Mouse (Mus musculus): ENCODE data around the gene Mlf2. TPM values are rescaled to one million over a fixed set of nuclear protein-coding genes. Genes with fewer than 3 reads are reported as not detected.

Gene Mlf2
- polyA plus RNA-seq, 1 experiment from 2014 or later, result 406 TPM

Other genes starting within 250 kb of the Mlf2 start
- gene Emg1, start 219.2 kb upstream of the Mlf2 start, polyA plus RNA-seq (2014; fragmentation: Nextera tagmentation; extraction: Ambion mirVana), result 244 and 253 TPM in 2 replicates
- gene Phb2, start 219.1 kb upstream of the Mlf2 start, polyA plus RNA-seq (2014; fragmentation: Nextera tagmentation; extraction: Ambion mirVana), result 424 and 427 TPM in 2 replicates
- gene Ptpn6, start 192.7 kb upstream of the Mlf2 start, polyA plus RNA-seq (2014; fragmentation: Nextera tagmentation; extraction: Ambion mirVana), result 7.8 and 8.7 TPM in 2 replicates
- gene Grcc10, start 190.0 kb upstream of the Mlf2 start, polyA plus RNA-seq (2014; fragmentation: Nextera tagmentation; extraction: Ambion mirVana), result 491 and 549 TPM in 2 replicates
- 0.13 TPM in 1 of 2 replicates, not detected in the other for gene Gm45234, start 175.4 kb upstream of the Mlf2 start, polyA plus RNA-seq (2014; fragmentation: Nextera tagmentation; extraction: Ambion mirVana)
- 13.1 and 14.0 TPM in 2 replicates for gene Atn1, start 174.9 kb upstream of the Mlf2 start, polyA plus RNA-seq (2014; fragmentation: Nextera tagmentation; extraction: Ambion mirVana)
- 1.8 and 3.0 TPM in 2 replicates for gene Eno2, start 161.7 kb upstream of the Mlf2 start, polyA plus RNA-seq (2014; fragmentation: Nextera tagmentation; extraction: Ambion mirVana)
- gene Lrrc23, start 151.7 kb upstream of the Mlf2 start, polyA plus RNA-seq (2014; fragmentation: Nextera tagmentation; extraction: Ambion mirVana), result 0.91 and 1.0 TPM in 2 replicates
- gene Spsb2, start 122.7 kb upstream of the Mlf2 start, polyA plus RNA-seq (2014; fragmentation: Nextera tagmentation; extraction: Ambion mirVana), result 5.3 and 5.5 TPM in 2 replicates
- 724 and 825 TPM in 2 replicates for gene Tpi1, start 117.1 kb upstream of the Mlf2 start, polyA plus RNA-seq (2014; fragmentation: Nextera tagmentation; extraction: Ambion mirVana)
- 152 and 153 TPM in 2 replicates for gene Usp5, start 101.9 kb upstream of the Mlf2 start, polyA plus RNA-seq (2014; fragmentation: Nextera tagmentation; extraction: Ambion mirVana)
- gene Cdca3, start 101.8 kb upstream of the Mlf2 start, polyA plus RNA-seq (2014; fragmentation: Nextera tagmentation; extraction: Ambion mirVana), result 243 and 249 TPM in 2 replicates
- gene Gnb3, start 91.1 kb upstream of the Mlf2 start, polyA plus RNA-seq (2014; fragmentation: Nextera tagmentation; extraction: Ambion mirVana), result 0.40 and 0.43 TPM in 2 replicates
- gene P3h3, start 73.6 kb upstream of the Mlf2 start, polyA plus RNA-seq (2014; fragmentation: Nextera tagmentation; extraction: Ambion mirVana), result 23.1 and 25.4 TPM in 2 replicates
- 0.92 and 0.98 TPM in 2 replicates for gene Gpr162, start 67.4 kb upstream of the Mlf2 start, polyA plus RNA-seq (2014; fragmentation: Nextera tagmentation; extraction: Ambion mirVana)
- gene Cd4, start 43.2 kb upstream of the Mlf2 start, polyA plus RNA-seq (2014; fragmentation: Nextera tagmentation; extraction: Ambion mirVana), result 0.06 TPM in 1 of 2 replicates, not detected in the other
- 0.88 and 1.4 TPM in 2 replicates for gene Lag3, start 19.7 kb upstream of the Mlf2 start, polyA plus RNA-seq (2014; fragmentation: Nextera tagmentation; extraction: Ambion mirVana)
- gene Ptms, start 11.3 kb upstream of the Mlf2 start, polyA plus RNA-seq (2014; fragmentation: Nextera tagmentation; extraction: Ambion mirVana), result 221 and 223 TPM in 2 replicates
- 126 and 129 TPM in 2 replicates for gene Cops7a, start 34.2 kb downstream of the Mlf2 start, polyA plus RNA-seq (2014; fragmentation: Nextera tagmentation; extraction: Ambion mirVana)
- gene Pianp, start 65.3 kb downstream of the Mlf2 start, polyA plus RNA-seq (2014; fragmentation: Nextera tagmentation; extraction: Ambion mirVana), result 2.2 and 2.4 TPM in 2 replicates
- 11.0 and 12.9 TPM in 2 replicates for gene Zfp384, start 77.8 kb downstream of the Mlf2 start, polyA plus RNA-seq (2014; fragmentation: Nextera tagmentation; extraction: Ambion mirVana)
- 128 and 134 TPM in 2 replicates for gene Ing4, start 108.4 kb downstream of the Mlf2 start, polyA plus RNA-seq (2014; fragmentation: Nextera tagmentation; extraction: Ambion mirVana)
- gene Acrbp, start 118.3 kb downstream of the Mlf2 start, polyA plus RNA-seq (2014; fragmentation: Nextera tagmentation; extraction: Ambion mirVana), result 13.3 and 16.1 TPM in 2 replicates
- gene Lpar5, start 136.5 kb downstream of the Mlf2 start, polyA plus RNA-seq (2014; fragmentation: Nextera tagmentation; extraction: Ambion mirVana), result 0.32 TPM in 1 of 2 replicates, not detected in the other
- gene Chd4, start 164.6 kb downstream of the Mlf2 start, polyA plus RNA-seq (2014; fragmentation: Nextera tagmentation; extraction: Ambion mirVana), result 110 and 117 TPM in 2 replicates
- gene Nop2, start 200.5 kb downstream of the Mlf2 start, polyA plus RNA-seq (2014; fragmentation: Nextera tagmentation; extraction: Ambion mirVana), result 71.4 and 76.3 TPM in 2 replicates
- gene Iffo1, start 213.9 kb downstream of the Mlf2 start, polyA plus RNA-seq (2014; fragmentation: Nextera tagmentation; extraction: Ambion mirVana), result 12.7 and 14.5 TPM in 2 replicates
- 2,642 and 2,787 TPM in 2 replicates for gene Gapdh, start 235.1 kb downstream of the Mlf2 start, polyA plus RNA-seq (2014; fragmentation: Nextera tagmentation; extraction: Ambion mirVana)

All from limb, embryonic 11.5 days (tissue).